Mouse (Mus musculus) forebrain, embryonic 13.5 days (tissue): ENCODE data around the gene Gm20388. TPM values are rescaled to one million over a fixed set of nuclear protein-coding genes. Genes with fewer than 3 reads are reported as not detected.

ENCODE experiments used
- ATAC-seq: fragments of 200-750 bp; cut with Nextera tagmentation; 2 replicates; pipeline ENCODE4 v1.8.0; 2017
- H3K27ac ChIP-seq: fragments of 300-500 bp; sonication (generic); 2 replicates; pipeline ENCODE4 v1.5.1; 2015; ENCODE audit warnings: inconsistent platforms, mild to moderate bottlenecking, moderate library complexity
- H3K27me3 ChIP-seq: fragments of 300-500 bp; sonication (generic); 2 replicates; pipeline ENCODE4 v1.6.1; 2015; ENCODE audit warnings: mild to moderate bottlenecking, inconsistent platforms
- H3K36me3 ChIP-seq: fragments of 300-500 bp; sonication (generic); 2 replicates; pipeline ENCODE4 v1.6.1; 2015; ENCODE audit warnings: mild to moderate bottlenecking, inconsistent platforms; ENCODE audit not compliant: poor library complexity, severe bottlenecking
- H3K4me1 ChIP-seq: fragments of 300-500 bp; sonication (generic); 2 replicates; pipeline ENCODE4 v1.6.1; 2015; ENCODE audit warnings: inconsistent platforms
- H3K4me2 ChIP-seq: fragments of 300-500 bp; sonication (generic); 2 replicates; pipeline ENCODE4 v1.6.1; 2015; ENCODE audit warnings: inconsistent platforms, mild to moderate bottlenecking, moderate library complexity
- H3K4me3 ChIP-seq: fragments of 300-500 bp; sonication (generic); 2 replicates; pipeline ENCODE4 v1.5.1; 2015; ENCODE audit warnings: mild to moderate bottlenecking, inconsistent platforms
- H3K9ac ChIP-seq: fragments of 300-500 bp; sonication (generic); 2 replicates; pipeline ENCODE4 v1.6.1; 2015; ENCODE audit warnings: mild to moderate bottlenecking, inconsistent platforms
- H3K9me3 ChIP-seq: fragments of 300-500 bp; sonication (generic); replicated peaks from 2 replicates; pipeline ENCODE4 v1.6.1; 2016; ENCODE audit warnings: inconsistent platforms
- WGBS: fragments of 180-500 bp; shearing (Covaris S2); methylation state at CpG from one replicate; pipeline ENCODE4 v1.1.7; 2015; 5-methylcytosine and 5-hydroxymethylcytosine counted together
- polyA plus RNA-seq: library from polyadenylated mRNA; unstranded; fragments of >200 nt; fragmentation: Nextera tagmentation; extraction: Ambion mirVana; gene quantifications from 2 replicates; pipeline ENCODE4 v1.2.1, GENCODE M21; 2015

The Gm20388 gene
- polyA plus RNA-seq, 1 experiment from 2014 or later = 5.6 TPM

DNA sequence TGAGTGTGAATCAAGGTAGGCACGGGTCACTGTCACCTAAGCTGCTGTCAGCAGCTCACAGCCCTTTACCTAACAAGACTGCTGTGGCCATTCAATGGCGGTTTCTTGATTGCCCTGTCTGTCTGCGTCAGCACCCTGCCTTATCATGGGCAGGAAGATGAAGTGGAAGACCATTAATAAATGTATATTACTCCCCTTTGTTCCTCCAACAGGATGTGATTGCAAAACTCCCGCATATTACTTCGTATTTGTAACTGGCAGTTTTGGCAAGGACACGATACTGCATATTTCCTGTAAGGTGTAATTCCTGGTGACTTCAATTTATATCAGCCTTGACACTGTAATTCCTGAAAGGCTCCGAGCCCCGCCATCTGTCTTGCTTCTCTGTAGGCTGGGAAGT lies 4330.3 kb downstream of the Gm20388 start:
- Histone ChIP-seq H3K36me3 (peaks cover 25% of the 10 kb centered on the region), H3K27me3 (no peaks in the 10 kb centered on the region), H3K9me3 (0 out of 2 replicates have a peak, but pooled peaks cover 6% of the 10 kb centered on the region), H3K4me3 (no peak overlapping the region), H3K27ac (peak overlapping the region; percentile 21; the same call in 1 of the 2 replicates), H3K9ac (peak overlapping the region; percentile 3; the same call in 1 of the 2 replicates), H3K4me1 (peaks cover 41% of the 10 kb centered on the region), H3K4me2 (no peak overlapping the region)
- ATAC-seq = no peak
- WGBS = 84% methylated on average over 8 of the region's 8 CpGs

DNA sequence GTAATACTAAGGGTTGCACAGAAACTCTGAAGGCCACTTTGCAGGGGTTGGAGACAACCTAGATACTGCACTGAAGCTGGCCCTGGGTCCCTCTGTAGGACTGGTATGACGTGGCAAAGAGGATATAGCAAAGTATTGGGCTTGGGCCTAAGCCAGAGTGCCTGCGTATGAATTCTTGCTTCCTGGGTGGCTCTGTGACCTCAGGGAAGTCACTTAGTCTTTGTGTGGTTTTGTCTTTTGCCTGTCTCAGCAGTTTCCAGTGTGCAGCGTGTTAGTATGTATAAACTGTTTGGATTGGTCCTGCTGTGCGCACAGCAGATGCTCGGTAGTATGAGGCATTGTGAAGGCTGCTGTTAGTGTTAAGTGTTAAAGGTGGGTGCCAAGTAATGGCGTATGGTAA lies 4331.6 kb downstream of the Gm20388 start:
- H3K27ac ChIP-seq = no peak overlapping the region
- H3K9ac ChIP-seq = no peak overlapping the region
- peaks cover 28% of the 10 kb centered on the region for H3K36me3 ChIP-seq
- ATAC-seq = no peak
- H3K4me1 ChIP-seq = peaks cover 45% of the 10 kb centered on the region
- H3K4me3 ChIP-seq = no peak overlapping the region
- 83% methylated on average over 6 of the region's 6 CpGs for WGBS
- H3K4me2 ChIP-seq = no peak overlapping the region
- no peaks in the 10 kb centered on the region for H3K27me3 ChIP-seq
- 0 out of 2 replicates have a peak, but pooled peaks cover 6% of the 10 kb centered on the region for H3K9me3 ChIP-seq

DNA sequence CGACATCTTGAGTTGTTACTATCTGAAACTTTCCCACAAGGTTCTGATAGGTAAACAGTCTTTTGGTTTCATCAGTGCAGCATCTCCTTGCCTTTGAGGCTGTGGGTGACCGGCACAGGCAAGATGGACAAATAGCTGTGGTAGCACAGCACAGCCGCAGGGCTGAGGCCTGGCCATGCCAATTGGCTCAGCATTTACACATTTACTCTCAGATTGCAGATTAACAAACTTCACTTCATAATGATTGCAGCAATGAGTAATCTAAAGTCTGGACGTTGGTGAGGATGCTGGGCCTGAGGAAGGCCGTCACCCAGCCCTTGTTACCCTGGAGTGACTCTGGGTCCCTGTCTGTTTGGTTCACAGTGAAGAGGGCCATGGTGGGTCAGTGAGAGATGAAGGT lies 4332.3 kb downstream of the Gm20388 start:
- no peak overlapping the region for H3K4me3 ChIP-seq
- H3K9me3 ChIP-seq = 0 out of 2 replicates have a peak, but pooled peaks cover 6% of the 10 kb centered on the region
- ATAC-seq = no peak
- H3K27me3 ChIP-seq = no peaks in the 10 kb centered on the region
- H3K27ac ChIP-seq = no peak overlapping the region
- H3K36me3 ChIP-seq = peaks cover 32% of the 10 kb centered on the region
- 97% methylated on average over 5 of the region's 5 CpGs for WGBS
- H3K4me2 ChIP-seq = no peak overlapping the region
- no peak overlapping the region for H3K9ac ChIP-seq
- H3K4me1 ChIP-seq = peaks cover 49% of the 10 kb centered on the region

DNA sequence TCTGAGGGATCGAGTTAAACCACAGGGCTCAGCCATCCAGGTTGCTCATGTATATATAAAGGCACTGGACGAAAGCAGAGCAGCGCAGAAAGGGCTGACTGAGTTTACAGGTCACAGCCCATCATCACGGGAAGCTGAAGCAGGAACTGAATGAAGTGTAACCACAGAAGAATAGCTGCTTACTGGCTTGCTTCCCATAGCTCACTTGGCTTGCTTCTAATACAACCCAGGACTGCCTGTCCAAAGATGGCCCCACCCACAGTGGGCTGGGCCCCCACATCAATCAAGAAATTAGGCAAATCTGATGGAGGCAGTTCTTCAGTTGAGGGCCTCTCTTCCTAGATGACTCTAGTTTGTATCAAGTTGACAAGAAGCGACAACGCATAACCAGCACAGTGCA lies 4336.9 kb downstream of the Gm20388 start:
- no peaks in the 10 kb centered on the region for H3K27me3 ChIP-seq

DNA sequence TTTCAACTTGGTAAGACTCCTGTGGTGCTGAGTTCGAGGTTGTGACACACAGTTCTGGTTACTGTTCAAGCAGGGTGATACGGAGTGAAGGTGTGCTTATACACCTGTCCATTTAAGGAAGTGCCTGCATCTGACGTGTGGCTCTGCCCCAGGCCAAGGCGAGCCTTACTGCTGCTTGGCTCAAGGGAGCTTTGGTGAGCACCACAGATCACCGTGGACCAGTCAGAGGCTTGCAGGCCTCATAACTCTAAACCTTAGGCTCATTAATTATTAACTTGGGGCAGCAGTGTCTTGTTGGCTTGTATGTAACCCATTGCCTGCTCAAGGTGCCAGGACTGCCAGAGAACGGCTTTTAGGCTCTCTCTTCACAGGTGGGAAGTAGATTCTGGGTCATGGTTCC lies 4338.0 kb downstream of the Gm20388 start:
- Histone ChIP-seq H3K4me2 (no peak overlapping the region), H3K4me3 (no peak overlapping the region), H3K9ac (no peak overlapping the region), H3K4me1 (peaks cover 36% of the 10 kb centered on the region), H3K27ac (no peak overlapping the region), H3K9me3 (0 out of 2 replicates have a peak, but pooled peaks cover 3% of the 10 kb centered on the region), H3K36me3 (peaks cover 27% of the 10 kb centered on the region; the same call in 1 of the 2 replicates), H3K27me3 (no peaks in the 10 kb centered on the region)
- WGBS = 95% methylated on average over 6 of the region's 6 CpGs
- ATAC-seq = no peak

More for the DNA sequence above, 4336.9 kb downstream of the Gm20388 start:
- Histone ChIP-seq H3K4me1 (peaks cover 30% of the 10 kb centered on the region), H3K9ac (no peak overlapping the region), H3K4me2 (no peak overlapping the region), H3K36me3 (peaks cover 35% of the 10 kb centered on the region), H3K9me3 (0 out of 2 replicates have a peak, but pooled peaks cover 6% of the 10 kb centered on the region), H3K27ac (0 out of 2 replicates have a peak overlapping the region, but pooled peaks have one; percentile 20), H3K4me3 (no peak overlapping the region)
- 84% methylated on average over 6 of the region's 6 CpGs for WGBS
- ATAC-seq = no peak

DNA sequence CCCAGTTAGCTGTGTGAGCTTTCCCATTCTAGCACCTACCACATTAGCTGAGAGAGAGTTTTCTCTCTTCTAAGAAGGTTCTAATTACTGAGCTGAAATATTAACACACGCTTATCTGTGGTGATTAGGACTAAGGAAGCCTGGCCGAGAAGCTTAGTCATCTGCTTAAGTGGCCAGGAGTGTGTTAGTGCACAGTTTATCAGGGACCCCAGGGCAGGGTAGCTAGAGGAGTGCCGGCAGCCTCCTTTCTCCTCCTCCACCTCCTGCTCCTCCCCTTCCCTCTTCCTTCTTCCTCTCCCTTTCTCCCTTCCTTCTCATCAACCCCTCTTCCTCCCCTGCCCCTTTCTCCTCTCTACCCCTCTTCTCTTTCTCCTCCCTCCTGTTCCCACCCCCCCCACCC lies 4339.6 kb downstream of the Gm20388 start:
- Histone ChIP-seq H3K27ac (peak overlapping the region; percentile 54; the same call in 1 of the 2 replicates), H3K36me3 (peaks cover 12% of the 10 kb centered on the region; the same call in 1 of the 2 replicates), H3K4me1 (peaks cover 37% of the 10 kb centered on the region), H3K27me3 (no peaks in the 10 kb centered on the region), H3K9ac (no peak overlapping the region), H3K9me3 (no peaks in the 10 kb centered on the region), H3K4me3 (no peak overlapping the region), H3K4me2 (no peak overlapping the region)
- 46% methylated on average over 3 of the region's 3 CpGs for WGBS
- no peak for ATAC-seq

DNA sequence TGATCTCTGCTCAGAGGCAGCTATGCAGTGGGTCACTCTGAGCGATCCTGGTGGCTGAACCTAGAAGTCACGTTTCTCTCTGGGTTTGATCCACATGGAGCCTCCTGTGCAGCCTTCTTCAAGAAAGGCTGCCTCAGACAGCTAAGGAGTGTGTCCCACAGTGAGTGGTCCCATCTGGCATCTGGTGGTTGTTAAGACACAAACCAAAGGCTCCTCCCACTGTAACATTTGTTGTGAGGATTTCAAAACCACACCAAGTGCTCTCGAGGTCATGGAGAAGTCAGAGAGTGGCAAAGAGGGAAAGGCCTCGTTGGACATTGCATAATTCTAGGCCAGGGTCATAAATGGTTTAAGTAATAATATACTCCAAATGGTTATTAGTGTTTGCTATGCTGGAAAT lies 4340.1 kb downstream of the Gm20388 start:
- 39% methylated on average over 4 of the region's 4 CpGs for WGBS
- no peaks in the 10 kb centered on the region for H3K9me3 ChIP-seq
- no peak overlapping the region for H3K9ac ChIP-seq
- no peak overlapping the region for H3K4me3 ChIP-seq
- H3K36me3 ChIP-seq = 0 out of 2 replicates have a peak, but pooled peaks cover 10% of the 10 kb centered on the region
- peaks cover 41% of the 10 kb centered on the region for H3K4me1 ChIP-seq
- H3K27ac ChIP-seq = peak overlapping the region; percentile 54; the same call in 1 of the 2 replicates
- no peak for ATAC-seq
- H3K27me3 ChIP-seq = no peaks in the 10 kb centered on the region
- no peak overlapping the region for H3K4me2 ChIP-seq

DNA sequence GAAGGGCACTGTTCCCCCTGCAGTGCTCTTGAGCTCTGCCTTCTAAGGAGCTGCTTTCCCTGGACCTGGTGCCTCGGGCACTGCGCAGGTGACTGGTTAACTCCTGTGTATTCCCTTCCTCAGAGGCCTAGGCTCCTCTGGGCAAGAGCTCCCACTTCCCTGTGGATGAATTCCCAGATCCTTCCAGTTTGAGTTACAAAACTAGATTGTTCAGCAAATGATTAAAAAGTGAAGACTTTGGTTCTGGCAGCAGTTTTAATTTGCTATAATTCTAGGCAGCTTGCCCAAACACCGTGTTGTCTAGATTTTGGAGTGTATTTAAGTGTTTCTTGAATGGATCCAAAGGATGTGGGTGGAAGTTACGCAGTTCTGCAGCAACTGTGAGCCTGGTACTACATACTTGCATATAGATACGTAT lies 4341.9 kb downstream of the Gm20388 start:
- peaks cover 51% of the 10 kb centered on the region for H3K4me1 ChIP-seq
- ATAC-seq = no peak
- H3K9ac ChIP-seq = no peak overlapping the region
- H3K27ac ChIP-seq = no peak overlapping the region
- no peaks in the 10 kb centered on the region for H3K27me3 ChIP-seq
- no peak overlapping the region for H3K4me2 ChIP-seq
- H3K4me3 ChIP-seq = no peak overlapping the region
- WGBS = 87% methylated on average over 5 of the region's 5 CpGs
- 0 out of 2 replicates have a peak, but pooled peaks cover 6% of the 10 kb centered on the region for H3K36me3 ChIP-seq
- no peaks in the 10 kb centered on the region for H3K9me3 ChIP-seq

DNA sequence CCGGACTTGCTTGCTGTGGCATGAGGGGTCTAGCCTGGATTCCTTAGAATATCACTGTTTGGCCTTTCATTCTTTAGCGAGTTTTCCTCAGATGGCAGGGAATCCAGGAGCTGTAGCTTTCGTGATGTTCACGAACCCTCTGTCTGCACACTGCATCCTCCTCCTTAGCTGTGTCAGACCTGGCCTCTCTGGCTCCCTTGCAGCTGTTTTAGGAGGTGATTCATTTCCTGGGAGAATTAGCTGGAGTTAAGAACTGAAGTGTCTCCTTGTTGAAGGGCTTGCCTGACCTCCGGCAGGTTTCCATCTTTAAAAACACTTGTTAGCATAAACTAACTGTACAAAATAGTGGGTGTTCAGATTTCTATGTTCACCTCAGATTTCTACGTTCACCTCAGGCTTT lies 4343.3 kb downstream of the Gm20388 start:
- peaks cover 61% of the 10 kb centered on the region for H3K4me1 ChIP-seq
- WGBS = 91% methylated on average over 6 of the region's 6 CpGs
- ATAC-seq = no peak

DNA sequence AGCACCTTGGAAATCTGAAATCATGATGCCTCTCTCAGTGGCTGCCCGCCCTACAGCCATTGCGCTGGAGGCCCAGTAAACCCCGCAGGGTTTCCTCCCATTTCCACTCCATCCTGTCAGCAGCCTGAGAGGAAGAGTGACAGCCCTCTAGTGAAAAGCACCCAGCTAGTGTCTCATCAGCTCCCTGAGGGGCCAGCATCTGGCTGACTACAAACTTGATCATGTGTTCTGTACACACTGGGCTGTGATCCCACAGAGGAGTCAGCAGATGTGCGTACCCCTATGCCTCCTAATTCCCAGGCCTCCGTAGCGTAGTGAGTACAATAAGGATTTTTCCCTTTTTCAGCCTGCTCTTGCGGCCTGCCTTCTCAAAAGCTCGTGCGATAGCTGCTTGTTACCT lies 4346.2 kb downstream of the Gm20388 start:
- Histone ChIP-seq H3K27ac (peak overlapping the region; percentile 85), H3K4me1 (peaks cover 71% of the 10 kb centered on the region), H3K9ac (no peak overlapping the region), H3K27me3 (no peaks in the 10 kb centered on the region), H3K9me3 (no peaks in the 10 kb centered on the region), H3K36me3 (no peaks in the 10 kb centered on the region), H3K4me3 (no peak overlapping the region), H3K4me2 (peak overlapping the region; percentile 29)
- peak; percentile 75 for ATAC-seq
- 49% methylated on average over 9 of the region's 9 CpGs for WGBS

More for the DNA sequence above, 4343.3 kb downstream of the Gm20388 start:
- H3K27me3 ChIP-seq = no peaks in the 10 kb centered on the region
- H3K9me3 ChIP-seq = no peaks in the 10 kb centered on the region
- no peak overlapping the region for H3K4me3 ChIP-seq
- H3K9ac ChIP-seq = no peak overlapping the region
- no peak overlapping the region for H3K4me2 ChIP-seq
- H3K27ac ChIP-seq = no peak overlapping the region
- no peaks in the 10 kb centered on the region for H3K36me3 ChIP-seq

DNA sequence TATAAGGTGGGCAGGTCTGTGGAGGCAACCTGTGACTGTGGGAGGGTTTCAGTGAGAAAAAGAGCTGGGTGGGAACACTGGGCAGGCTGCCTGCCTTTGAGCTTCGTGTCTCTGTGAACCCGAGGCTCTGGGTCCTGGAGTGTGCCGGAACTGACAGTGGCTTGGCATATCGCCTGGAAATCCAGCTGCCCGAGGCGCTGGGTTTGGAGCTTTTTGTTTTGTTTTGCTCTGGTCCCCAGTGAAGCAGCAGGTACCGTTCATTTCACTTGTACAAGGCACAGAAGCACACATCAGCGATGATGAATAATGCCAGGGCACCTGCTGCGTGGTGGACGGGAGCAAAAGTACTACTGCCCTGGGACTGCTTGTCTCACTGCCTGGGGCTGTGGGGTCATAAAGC lies 4346.7 kb downstream of the Gm20388 start:
- Histone ChIP-seq H3K9ac (0 out of 2 replicates have a peak overlapping the region, but pooled peaks have one; percentile 35), H3K36me3 (no peaks in the 10 kb centered on the region), H3K4me3 (no peak overlapping the region), H3K4me1 (peaks cover 69% of the 10 kb centered on the region), H3K9me3 (no peaks in the 10 kb centered on the region), H3K4me2 (peak overlapping the region; percentile 29), H3K27me3 (no peaks in the 10 kb centered on the region), H3K27ac (peak overlapping the region; percentile 85)
- 25% methylated on average over 10 of the region's 10 CpGs for WGBS
- ATAC-seq = peak; percentile 71

DNA sequence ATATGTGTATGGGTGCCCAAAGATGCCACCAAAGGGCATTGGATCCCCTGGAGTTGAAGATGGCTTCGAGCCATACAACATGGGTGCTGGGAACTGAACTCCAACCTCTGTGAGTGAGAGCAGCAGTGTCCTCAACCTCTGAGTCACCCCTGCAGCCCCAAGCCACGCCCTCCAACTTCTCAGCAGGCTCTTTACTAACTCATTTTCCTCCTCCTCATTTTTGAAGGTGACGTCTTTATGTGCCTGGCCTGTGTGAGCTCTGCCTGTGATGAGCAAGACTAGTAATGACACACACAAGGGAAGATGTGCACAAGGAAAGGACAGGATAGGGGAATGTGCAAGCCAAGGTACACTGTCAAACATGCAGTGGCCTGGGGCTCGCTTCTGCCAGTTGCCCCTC lies 4348.5 kb downstream of the Gm20388 start:
- Histone ChIP-seq H3K9me3 (no peaks in the 10 kb centered on the region), H3K4me3 (no peak overlapping the region), H3K27me3 (no peaks in the 10 kb centered on the region), H3K9ac (no peak overlapping the region), H3K36me3 (no peaks in the 10 kb centered on the region), H3K27ac (no peak overlapping the region), H3K4me2 (no peak overlapping the region), H3K4me1 (peaks cover 79% of the 10 kb centered on the region)
- 86% methylated on average over 4 of the region's 4 CpGs for WGBS
- ATAC-seq = no peak

DNA sequence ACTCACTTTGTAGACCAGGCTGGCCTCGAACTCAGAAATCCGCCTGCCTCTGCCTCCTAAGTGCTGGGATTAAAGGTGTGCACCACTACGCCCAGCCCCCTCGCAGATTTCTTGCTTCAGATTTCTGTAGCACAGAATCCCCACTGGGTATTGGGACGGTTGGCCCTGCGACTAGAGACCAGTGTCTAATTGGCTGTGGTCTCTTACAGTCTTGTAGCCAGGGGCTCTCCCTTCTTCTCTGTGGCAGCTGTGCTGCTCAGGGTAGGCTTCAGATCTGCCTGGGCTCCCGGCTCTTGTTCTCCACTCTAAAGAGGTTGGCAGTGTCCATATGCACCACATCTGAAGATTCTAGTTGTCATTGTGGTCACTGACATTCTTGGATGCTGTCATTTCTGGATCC lies 4349.3 kb downstream of the Gm20388 start:
- no peak overlapping the region for H3K4me2 ChIP-seq
- no peak overlapping the region for H3K27ac ChIP-seq
- no peaks in the 10 kb centered on the region for H3K9me3 ChIP-seq
- no peak overlapping the region for H3K9ac ChIP-seq
- no peak for ATAC-seq
- H3K36me3 ChIP-seq = no peaks in the 10 kb centered on the region
- H3K4me3 ChIP-seq = no peak overlapping the region
- peaks cover 83% of the 10 kb centered on the region for H3K4me1 ChIP-seq
- 78% methylated on average over 7 of the region's 7 CpGs for WGBS
- H3K27me3 ChIP-seq = no peaks in the 10 kb centered on the region
